Mouse (Mus musculus) v-Abl transformed pro-B cells (cell line): ENCODE data around the gene Spp2.

Experiments
- in situ Hi-C, 2 experiments: fragments of 400-800 bp; cut with MboI; formaldehyde crosslinking; loops; one replicate each; pipeline ENCODE4 v1.15.1; 2025; ENCODE audit not compliant: unreplicated experiment in 2 of 2

The Spp2 gene

DNA sequence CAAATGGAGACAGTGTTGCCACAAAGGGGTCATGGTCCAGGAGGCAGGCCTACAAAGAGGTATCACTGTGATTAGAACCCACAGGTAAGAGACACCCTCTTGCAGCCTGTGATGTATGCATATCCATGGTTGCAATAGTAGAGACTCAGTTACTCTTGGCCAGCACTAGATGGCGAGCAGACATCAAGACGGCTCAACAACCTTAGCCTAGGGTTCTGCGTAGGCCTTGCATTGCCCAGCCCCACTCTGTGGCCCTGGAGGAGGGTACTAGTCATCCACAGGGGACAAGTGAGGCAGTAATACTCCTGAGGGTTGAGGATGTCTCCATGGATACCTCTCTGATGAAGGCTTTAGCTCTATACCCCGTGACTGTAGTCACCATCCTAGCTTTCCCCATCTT lies 59.0 kb downstream of the Spp2 start:
- in situ Hi-C loops = no loop called here

DNA sequence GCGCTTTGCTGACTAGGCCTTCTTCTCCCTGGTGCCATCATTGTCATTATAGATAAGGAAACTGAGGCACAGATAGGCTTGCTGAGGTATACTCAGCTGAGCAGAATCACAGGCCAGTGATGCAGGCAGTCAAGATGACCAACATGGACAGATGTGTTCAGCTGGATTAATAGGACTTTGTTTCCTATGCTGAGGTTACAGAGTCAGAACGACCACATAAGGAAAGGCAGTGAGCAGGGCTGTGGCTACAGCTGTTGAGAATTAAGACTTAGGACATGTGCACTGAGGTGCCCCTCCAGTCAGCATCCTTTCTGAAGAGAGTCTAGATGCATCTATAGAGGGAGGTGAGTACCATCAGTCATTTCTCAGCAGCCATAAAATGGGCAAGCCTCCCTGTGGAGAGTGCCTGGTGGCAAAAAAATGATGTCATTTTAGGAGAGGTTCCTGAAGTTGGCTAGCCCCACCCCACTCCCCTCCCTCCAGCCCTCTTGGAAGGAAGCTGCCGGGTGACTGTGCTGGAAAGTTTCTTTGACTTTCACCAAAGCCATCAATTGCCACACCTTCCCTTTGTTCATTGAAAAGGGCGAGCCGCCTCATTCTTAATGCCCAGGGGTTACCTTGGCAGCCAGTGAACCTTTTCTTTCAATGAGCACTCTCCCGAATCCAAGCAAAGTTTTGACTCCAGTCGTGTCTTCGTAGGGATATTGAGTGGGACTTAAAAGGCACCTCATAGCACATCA lies 59.7 kb downstream of the Spp2 start:
- in situ Hi-C loops = no loop called here

DNA sequence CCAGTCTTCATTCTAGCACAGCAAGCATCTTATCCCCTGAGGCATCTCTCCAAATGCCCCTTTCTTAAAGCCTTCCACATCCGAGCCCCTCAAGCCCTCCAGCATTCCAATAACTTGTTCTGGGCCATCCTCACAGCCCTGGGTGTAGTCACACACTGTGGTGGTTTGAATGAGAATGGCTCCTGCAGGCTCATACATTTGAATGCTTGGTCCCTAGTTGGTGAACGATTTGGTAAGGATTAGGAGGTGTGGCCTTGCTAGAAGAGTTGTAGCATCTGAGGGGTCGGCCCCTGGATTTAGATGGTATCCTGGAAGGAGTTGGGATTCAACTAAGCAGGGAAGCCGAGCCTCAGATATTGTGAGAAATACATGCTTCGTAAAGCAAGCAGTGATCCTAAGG lies 61.1 kb downstream of the Spp2 start:
- in situ Hi-C loops = no loop called here

DNA sequence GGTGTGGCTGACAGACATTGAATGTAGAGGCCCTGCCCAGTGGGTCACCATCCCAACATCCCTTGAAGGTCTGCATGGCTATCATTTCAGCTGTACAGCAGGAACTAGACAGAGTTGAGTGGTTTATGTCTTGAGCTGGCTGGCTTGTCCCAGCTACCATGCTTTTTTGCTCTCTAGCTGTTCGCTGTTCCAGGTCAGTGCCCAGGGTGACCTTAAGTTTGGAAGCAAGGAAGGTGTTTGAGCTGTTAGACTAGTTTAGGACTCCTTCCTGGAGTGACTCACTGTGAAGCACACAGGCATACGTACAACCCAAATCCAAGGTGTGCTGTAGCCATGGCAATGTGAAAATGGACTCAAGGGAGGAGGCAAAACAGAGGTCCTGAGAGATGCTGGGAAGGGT lies 61.6 kb downstream of the Spp2 start:
- in situ Hi-C loops = no loop called here

DNA sequence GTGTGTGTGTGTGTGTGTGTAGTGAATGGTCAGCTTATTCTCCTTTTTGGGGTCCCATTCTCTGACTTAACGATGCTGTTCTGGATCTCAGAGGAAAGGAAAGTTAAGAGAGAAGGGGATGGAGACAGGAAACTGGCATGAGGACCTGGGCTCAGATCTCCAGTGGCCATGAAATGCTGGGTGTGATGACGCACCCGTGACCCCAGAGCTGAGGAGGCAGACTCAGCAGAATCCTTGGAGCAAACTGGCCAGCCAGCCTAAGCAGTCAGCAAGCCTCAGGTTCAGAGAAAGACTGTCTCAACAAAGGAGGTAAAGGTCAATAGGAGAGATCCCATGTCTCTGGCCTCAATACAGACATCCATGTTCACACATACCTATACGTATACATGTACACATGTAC lies 63.0 kb downstream of the Spp2 start:
- in situ Hi-C loops = no loop called here

DNA sequence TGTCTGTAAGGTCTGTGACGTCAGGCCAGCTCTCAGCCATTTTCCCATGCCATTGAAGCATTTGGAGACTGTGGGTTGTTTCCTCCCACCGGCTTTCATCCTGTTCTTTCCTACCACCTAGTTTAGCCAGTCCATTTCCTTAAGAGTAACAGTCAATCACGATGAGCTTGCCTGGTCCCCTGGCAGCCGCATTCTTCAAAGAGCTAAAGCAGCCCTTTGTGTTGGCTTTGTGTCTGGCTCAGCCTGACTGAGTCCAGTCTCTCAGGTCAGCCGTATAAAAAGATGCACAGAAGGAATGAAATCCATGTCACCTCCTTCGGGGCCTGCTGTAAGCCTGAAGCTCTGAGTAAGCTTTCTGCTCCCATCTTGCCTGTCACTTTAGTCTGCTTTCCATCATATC lies 65.5 kb downstream of the Spp2 start:
- in situ Hi-C loops = no loop called here

DNA sequence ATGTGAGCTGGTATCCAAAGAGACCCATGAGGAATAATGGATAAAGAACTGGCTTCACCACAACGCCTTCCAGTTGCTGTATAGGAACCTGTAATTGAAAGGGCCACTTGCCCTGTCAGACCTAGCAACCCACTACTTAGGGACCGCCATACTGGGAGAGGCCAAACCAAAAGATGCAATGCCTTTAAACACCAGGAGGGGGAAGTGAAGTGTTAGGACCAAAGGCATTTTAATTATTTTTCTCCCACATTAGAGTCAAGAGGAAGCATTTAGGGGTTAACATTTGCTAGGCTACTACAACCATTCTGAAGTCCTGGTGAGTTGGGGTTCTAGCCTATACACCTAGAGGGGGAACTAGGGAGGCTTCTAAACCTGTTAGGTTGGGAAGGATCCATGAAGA lies 67.1 kb downstream of the Spp2 start:
- in situ Hi-C loops = no loop called here

DNA sequence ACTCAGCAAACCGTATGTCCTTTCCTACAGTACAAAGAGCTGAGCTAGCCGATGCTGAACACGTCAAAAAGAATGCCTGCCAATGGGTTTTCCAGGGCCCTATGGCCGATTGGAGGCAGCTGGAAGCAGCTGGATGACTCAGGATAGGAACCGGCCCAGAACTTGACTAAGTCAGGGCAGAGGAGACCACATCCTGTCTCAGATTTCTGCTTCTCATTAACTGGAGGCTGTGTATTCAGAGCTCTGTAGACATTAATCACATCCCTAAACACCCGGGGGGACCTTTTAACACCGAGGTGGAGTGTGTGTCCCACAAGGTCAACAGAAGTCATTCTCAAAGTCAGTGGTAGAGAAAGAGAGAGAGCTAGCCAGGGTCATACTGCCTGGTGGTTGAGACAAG lies 67.8 kb downstream of the Spp2 start:
- in situ Hi-C loops = no loop called here

DNA sequence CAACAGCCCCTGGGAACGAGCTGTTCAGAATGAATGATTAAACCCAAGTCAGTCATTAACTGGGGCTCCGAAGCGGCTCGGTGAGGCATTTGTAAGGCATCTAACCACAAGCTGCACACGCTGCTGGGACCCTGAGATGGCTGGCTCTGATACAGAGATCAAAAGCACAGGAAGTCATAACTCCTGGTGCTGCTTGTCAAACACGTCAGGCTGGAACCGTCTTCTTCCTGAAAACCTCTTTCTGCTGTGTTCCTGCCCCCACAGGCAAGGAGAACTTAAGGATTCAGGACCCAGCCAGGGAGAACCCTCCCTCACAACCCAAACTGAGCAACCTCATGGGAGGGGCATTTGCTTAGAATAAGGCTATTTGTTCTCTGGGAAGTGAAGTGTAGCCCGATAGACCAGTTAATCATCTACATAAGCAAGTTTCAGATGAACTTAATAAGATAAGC lies 68.8 kb downstream of the Spp2 start:
- in situ Hi-C loops = no loop called here
